Mouse (Mus musculus) retina, embryonic 14.5 days (tissue): ENCODE data around the gene Entpd7.

Experiments
- DNase-seq: peaks from one replicate; pipeline ENCODE4 v3.0.0-alpha.2; 2015; ENCODE audit warnings: low spot score

The Entpd7 gene

DNA sequence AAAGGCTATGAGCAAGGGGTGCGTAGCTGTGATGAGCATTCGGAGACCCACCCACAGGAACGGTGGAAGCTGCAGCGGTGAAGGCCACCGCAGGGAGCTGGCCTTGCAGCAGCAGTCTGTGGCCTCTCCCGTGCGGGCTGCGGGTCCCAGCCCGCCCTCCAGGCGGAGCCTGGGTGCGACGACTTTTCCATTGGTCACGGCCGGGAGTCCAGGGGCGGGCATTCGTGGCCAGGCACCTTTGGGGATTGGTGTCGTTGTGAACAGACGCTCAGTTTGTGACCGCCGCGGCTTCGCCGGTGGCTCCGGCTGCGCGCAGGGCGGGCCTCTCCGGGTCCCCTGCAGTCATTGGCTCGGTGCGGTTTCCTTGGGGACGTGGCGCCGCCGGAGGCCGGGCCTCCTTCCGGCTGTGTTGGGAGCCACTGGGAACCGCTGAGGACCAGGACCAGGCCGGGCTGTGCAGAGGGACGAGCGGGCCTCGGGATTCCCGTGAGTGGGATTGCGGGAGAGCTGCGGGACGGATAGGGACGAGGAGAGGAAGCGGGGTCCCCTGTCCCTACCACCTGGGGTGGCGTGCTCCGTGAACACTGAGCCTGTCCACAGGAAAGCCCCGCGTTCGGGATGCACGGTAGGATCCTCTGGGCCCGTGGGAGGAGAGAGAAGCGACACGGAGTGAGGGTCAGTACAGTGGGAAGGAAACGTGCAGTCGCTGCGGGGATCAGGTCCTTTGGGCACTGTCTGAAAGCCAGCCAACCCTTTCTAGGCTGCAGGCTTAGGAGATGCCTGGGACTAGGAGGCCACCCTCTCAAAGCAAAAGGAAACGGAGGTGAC is at the start of gene Entpd7:
TSS of gene Entpd7 (plus strand) at position 254 of the 828 bp plus-strand sequence.
- peak; percentile 97 for DNase-seq

GRCm38 (mm10) chr19:43641833-43642232 is 47.6 kb upstream of the Entpd7 start:
- no peak for DNase-seq

DNA sequence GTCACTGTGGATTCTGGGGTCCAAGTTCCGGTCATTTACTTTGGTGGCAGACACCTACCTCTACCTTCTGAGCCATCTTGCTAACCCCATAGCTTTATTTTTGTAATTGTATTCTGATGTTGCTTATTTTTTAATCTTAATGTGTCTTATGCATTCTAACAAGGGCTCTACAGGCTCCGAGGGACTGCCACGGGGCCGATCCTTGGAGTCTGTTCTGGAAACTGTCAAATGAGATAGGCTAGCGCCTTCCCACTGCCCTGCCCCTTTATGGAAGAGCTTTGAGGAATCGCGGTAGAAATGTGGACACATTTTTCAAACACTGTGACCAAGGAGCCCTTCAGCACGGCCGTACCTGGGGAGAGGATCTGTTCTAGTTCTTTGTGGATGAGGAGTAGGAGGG is 46.6 kb upstream of the Entpd7 start:
- DNase-seq, result no peak

- no peak for DNase-seq
These were observed 44.0 kb upstream of the Entpd7 start for GRCm38 (mm10) chr19:43645508-43645907.

- peak; percentile 55 for DNase-seq
These were observed 42.6 kb upstream of the Entpd7 start for GRCm38 (mm10) chr19:43646852-43647251.

GRCm38 (mm10) chr19:43647261-43647660 is 42.2 kb upstream of the Entpd7 start:
- no peak for DNase-seq

- no peak for DNase-seq
These were observed 41.1 kb upstream of the Entpd7 start for GRCm38 (mm10) chr19:43648343-43648742.

DNA sequence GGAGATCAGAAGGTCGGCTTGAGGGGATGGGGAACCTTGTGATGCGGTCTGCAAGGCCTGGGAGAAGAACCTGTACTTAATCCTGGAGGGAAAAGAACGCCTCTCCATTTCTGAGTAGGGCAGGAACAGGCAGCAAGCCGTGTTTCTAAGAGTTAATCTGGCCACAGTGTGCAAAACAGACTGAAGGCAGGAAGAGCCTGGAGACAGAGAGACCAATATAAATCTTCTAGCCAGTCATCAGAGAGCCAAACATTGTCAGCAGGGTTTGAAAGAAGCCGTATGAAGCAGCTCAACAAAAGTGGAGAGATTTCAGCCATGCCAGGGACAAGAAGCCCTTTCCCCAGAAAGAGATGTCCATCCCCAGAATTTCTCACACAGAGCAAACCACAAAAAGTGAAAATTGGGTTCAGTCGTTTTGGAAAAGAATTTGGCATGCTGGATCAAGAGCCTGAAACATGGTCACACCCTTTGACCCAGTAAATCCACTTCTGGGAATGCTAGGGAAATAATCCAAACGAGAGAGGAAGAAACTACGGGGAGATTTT is 38.2 kb upstream of the Entpd7 start:
- no peak for DNase-seq

- peak; percentile 79 for DNase-seq
These were observed 33.6 kb upstream of the Entpd7 start for GRCm38 (mm10) chr19:43655735-43656492.

- DNase-seq, result no peak
These were observed 29.8 kb upstream of the Entpd7 start for GRCm38 (mm10) chr19:43659632-43660031.

DNA sequence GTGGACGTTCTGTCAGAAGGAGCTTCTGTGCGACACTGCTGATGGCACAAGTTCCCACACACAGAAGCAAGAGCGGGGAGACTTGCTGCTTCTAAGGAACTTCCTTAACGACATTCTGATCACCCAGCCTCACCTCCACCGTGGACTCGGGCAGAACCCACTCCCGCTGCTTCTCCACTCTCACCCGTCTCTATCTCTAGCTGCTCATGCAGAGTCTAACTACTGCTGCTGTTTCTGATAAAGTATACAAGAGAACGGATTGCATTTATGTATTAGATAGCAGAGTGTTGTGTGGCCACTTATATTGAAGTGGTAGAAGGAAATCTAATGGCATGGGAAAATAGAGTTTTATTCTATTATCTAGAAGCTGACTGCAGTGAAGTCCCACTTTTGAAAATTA is 28.7 kb upstream of the Entpd7 start:
- DNase-seq, result no peak

DNA sequence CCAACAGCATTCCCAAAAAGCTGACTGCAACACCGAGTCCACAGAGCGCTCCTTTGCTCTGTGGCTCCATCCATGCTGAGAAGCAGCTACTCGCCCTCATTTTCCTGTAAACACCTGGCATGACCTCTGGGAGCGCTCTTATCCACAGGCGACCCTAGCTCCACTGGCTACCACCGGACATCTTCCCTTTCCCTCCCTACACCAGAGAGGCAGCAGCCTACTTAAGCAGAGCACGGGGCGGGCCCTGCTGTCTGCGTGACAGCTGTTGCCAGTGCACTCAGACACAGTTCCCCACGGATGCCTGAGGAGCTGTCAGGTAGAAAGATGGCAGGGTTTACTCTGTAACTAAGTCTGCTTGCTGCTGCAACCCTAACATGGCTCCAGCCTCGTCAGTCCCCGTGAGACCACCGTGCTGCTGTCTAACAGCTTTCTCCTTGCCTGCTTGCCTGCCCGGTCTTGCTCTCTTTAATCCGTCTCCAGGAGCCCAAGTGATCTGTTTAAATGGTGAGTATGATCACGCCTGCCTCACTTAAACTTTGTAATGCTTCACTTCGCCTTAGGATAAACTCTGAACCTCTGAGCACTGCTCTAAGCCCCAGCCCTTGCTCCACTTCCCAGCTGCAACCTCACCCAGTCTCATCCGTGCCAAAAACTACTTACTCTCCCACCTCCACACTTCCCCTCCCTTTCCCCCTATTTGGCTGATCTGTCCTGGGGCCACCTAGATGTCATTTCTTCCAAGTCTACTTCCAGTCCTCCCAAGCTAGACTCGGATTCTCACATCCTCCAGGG is 27.1 kb upstream of the Entpd7 start:
- DNase-seq, result peak; percentile 49

DNA sequence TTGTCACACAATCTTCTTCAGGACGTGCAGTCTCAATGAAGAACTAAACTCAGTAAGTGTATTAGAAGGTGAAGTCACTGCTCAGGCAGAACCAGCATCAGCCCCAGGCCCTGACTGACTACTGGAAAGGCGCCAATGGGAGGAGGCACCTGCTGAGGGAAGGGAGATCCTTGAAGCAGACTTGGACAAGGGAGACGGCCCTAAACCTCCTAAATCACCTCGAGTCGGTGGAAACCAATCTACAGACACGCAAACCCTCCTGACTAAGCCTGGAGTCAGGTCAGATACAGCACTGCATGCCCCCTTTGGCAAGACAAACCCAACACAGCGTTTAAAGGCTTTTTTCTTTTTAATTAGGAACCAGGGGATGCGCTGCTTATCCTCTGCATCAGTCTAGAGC is 26.0 kb upstream of the Entpd7 start:
- no peak for DNase-seq

DNA sequence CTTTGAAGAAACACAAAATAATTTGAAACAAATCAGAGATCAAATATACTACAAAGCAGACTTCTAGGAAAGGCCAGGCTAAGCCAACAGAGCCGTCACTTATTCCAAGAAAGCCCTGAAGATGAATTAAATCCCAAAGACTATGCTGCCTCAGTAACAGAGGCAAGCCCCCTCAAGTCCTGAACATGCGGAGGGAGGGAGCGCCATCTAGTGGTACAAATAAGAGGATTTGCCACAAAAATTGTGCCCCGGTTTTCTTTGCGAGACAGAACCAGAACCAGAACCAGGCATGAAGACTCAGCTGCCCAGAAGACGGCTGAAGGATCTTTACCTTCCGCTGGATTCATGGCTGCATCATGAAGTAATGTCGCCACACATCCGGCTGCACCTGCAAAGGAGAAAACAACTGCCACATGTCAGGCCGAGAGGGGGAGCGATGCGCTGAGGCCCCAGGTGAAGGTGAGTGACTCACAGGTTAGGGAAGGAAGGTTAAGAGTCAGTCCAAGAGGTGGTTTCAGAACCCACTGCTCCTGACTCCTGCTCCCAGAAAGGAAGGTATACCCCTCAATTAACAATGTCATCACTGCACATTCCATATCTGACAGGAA is 23.9 kb upstream of the Entpd7 start:
- peak; percentile 75 for DNase-seq

DNA sequence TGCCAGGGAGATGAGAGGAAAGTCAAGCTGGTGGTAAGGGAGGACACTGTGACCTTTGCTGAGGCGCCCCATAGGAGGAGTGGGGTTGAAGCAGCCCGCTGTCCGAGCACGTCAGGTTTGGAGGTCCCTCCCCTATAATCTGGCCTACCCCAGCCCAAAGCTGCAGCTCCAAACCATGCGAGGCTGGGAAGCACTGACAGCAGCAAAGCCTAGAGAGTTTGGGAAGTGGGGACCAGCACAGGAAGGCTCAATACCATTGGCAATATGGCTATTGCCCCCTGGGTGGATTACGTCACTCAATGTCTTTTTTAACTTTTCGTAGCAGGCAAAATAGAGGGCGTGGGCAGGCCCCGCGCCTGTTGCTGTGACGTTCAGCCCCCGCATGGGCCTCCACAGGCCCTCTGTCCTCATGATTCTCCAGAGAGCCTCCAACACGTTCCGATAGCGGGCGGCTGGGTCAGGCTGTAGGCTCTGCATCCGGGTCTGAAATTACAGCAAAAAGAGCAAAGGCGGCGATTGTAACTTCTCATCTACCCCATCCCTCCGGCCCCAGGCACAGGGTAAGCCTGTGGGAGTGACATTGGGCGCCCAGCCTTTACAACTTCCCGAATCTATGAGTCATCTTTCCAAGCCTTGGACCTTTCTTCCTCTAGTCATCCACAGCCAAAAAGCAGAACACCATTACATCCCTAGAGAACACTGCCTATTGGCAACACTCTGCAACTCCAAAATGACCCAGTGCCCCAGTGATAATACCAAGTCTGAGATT is 22.6 kb upstream of the Entpd7 start:
- DNase-seq, result no peak

GRCm38 (mm10) chr19:43667430-43667809 is 22.1 kb upstream of the Entpd7 start:
- peak; percentile 35 for DNase-seq

DNA sequence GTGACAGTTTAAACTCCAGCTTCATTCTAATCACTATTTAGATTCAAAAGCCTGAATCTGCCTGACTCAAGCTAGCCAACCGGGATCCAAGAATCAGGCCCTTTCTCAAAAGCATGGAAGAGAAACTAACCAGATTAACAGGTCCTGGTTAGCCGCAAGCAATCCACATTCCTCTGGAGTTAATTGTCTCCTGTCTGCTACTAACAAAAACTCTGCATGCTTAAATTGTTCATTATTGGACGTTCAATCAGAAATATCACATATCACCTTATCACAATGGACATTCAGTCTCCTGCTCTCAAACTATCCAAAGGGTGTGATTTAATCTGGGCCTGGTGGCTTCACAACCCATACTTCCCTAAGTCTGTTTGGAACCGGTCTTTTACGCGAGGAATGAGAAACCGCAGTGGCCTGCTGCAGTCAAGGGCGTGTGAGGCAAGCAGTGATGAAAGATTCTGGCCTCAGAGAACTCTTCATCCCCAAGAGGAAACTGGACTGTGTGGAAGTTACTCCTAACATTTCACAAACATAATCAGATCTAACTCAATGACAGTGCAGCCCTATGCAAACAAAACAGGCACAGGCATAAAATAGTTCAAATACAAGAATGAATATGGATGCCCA is 20.2 kb upstream of the Entpd7 start:
- no peak for DNase-seq

DNA sequence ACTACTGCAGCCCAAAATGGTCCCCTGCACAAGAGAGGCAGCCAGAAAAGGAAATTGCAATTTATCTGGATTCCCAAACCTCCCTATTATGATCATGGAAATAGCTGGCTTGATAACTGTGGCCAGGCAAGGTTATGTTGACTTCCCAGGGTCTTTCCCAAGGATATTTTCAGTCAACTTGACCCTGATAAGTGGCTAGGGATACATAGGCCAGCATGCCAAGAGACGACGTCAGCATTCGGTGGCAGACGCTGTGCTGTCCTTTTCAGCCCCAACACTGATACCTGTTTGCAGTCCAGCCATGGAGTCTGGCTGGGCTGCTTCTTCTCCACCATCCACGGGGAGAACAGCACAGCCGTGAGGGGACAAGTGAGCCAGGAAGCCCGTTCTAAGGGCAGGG is 18.4 kb upstream of the Entpd7 start:
- no peak for DNase-seq

DNA sequence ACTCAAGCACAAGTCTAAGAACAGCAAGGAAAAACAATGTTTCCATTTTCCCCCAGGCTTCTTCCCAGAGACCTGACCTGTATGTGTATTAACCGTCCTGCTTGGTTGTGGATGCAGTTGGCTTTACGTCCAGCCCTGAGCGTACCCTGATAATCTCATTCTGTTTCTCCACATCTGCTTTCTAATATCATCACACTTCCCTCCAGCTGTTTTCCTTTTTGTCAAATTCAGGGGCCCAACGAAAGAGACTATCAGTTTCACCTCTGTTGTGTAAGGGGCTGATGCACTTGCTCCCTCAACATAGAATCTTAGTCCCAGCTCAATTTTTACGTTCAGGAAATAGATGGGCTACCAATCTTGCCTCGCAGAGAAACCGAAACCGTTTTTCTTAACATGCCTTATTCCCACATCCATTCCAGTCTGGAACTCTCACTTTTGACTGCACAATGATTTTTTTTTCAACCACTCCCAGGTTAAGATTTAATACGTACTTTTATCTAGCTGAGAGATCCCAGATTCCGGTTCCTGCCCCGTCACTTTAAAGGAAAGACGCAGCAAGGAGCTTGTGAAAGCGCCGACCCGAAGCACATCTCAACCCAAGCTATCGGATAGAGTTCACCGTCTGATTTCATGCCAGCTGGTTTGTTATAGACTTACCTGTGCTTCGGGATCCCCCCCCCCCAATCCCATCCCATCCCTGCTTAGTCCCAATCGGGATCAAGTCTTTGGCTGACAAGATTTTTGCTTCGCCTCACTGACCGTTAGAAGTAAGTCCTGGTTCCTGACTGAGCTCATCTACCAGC is 15.8 kb upstream of the Entpd7 start:
- no peak for DNase-seq

DNA sequence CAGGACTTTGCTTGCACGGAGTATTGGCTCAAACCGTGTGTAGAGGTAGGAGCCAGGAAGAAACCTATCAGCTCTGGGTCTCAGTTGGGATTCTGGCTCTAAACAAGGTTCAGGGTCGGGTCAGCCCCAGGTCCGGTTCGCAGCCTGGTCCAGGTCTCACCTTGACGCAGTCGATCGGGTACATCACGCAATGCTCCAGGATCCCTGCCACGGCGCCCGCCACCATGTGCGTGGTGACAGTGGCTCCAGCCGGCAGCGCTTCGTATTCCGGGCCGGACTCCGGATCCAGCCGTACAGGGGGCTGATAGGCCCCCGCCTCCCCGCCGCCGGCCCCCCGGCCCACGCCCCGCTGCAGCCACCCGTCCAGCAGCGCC is 15.2 kb upstream of the Entpd7 start:
- DNase-seq, result no peak
